In the genomic region with DNA sequence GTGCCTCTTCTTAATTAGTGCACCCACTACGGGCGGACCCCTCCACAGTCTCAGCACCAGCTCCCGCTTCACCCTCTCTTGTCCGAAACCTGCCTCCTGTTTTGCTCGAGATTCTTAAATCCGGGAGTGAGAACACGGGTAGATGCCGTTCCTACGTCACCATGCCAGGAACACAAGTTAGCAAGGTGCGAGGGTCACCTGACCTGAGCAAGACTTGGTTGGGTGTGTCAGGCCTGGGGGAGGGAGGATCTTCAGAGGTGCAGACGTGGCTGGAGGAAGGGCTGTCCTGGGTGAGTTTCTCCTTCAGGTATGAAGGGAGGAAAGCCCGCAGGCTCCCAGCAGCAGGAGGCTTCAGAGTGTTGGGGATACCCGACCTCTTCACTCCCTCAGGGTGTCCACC, we compare ENCODE assay signal across 8 mouse cellular contexts. TPM values are rescaled to one million over a fixed set of nuclear protein-coding genes. Genes with fewer than 3 reads are reported as not detected.
DNase-seq lines count a peak whose midpoint lies in the region; ATAC-seq lines count a peak whose summit lies in the region.

Gene Src, plus strand, starts transcription at position 239 of the 400 bp plus-strand sequence.

- 0 out of 2 replicates have a peak within 1 kb of the TSS, but pooled peaks have one; percentile 21 for H3K4me2 ChIP-seq in heart, embryonic 12.5 days
- H3K4me2 ChIP-seq in limb, embryonic 15.5 days = no peak within 1 kb of the TSS

- H3K27ac ChIP-seq in heart, embryonic 12.5 days (ENCODE audit: poor library complexity, severe bottlenecking) = no peak within 1 kb of the TSS
- H3K27ac ChIP-seq in hindbrain, embryonic 10.5 days = peak within 1 kb of the TSS; percentile 79
- H3K27ac ChIP-seq in limb, embryonic 15.5 days = no peak within 1 kb of the TSS

- peaks cover 5% of the 10 kb centered on the region; the same call in 1 of the 2 replicates for H3K27me3 ChIP-seq in heart, embryonic 12.5 days (replicated peaks)
- H3K27me3 ChIP-seq in hindbrain, embryonic 10.5 days (ENCODE audit: insufficient read depth, poor library complexity, severe bottlenecking) = peaks cover 28% of the 10 kb centered on the region; the same call in 1 of the 2 replicates
- H3K27me3 ChIP-seq in limb, embryonic 15.5 days = no peaks in the 10 kb centered on the region

- no peak within 1 kb of the TSS for H3K4me3 ChIP-seq in heart, embryonic 12.5 days
- H3K4me3 ChIP-seq in hindbrain, embryonic 10.5 days = 0 out of 2 replicates have a peak within 1 kb of the TSS, but pooled peaks have one; percentile 12
- no peak within 1 kb of the TSS for H3K4me3 ChIP-seq in limb, embryonic 15.5 days

- no peak within 1 kb of the TSS for H3K9ac ChIP-seq in heart, embryonic 12.5 days
- H3K9ac ChIP-seq in limb, embryonic 15.5 days = no peak within 1 kb of the TSS

- no peaks in the 10 kb centered on the region for H3K36me3 ChIP-seq in heart, embryonic 12.5 days
- H3K36me3 ChIP-seq in hindbrain, embryonic 10.5 days = no peaks in the 10 kb centered on the region
- H3K36me3 ChIP-seq in limb, embryonic 15.5 days = no peaks in the 10 kb centered on the region

- DNase-seq in heart, adult 9 months (ENCODE audit: low spot score in 2 of 2) = no peak
- peak; percentile 96 for DNase-seq in ZHBTc4 (ENCODE audit: low read depth, low spot score)
- DNase-seq in hindbrain, embryonic 10.5 days (ENCODE audit: low spot score) = peak; percentile 19
- no peak for DNase-seq in right cerebral cortex, postnatal 14 days
- no peak for DNase-seq in kidney, adult 8-10 months
- DNase-seq in thymus, postnatal 0 days (ENCODE audit: low spot score) = no peak

- no peaks in the 10 kb centered on the region for H3K9me3 ChIP-seq in heart, embryonic 12.5 days (replicated peaks)
- no peaks in the 10 kb centered on the region for H3K9me3 ChIP-seq in hindbrain, embryonic 10.5 days
- H3K9me3 ChIP-seq in limb, embryonic 15.5 days = no peaks in the 10 kb centered on the region

- H3K4me1 ChIP-seq in heart, embryonic 12.5 days (replicated peaks) = peaks cover 29% of the 10 kb centered on the region
- H3K4me1 ChIP-seq in hindbrain, embryonic 10.5 days (replicated peaks) = peaks cover 53% of the 10 kb centered on the region
- H3K4me1 ChIP-seq in limb, embryonic 15.5 days = peaks cover 22% of the 10 kb centered on the region

- WGBS in heart, embryonic 12.5 days = 24% methylated on average over 13 of the region's 13 CpGs
- WGBS in hindbrain, embryonic 10.5 days = 21% methylated on average over 13 of the region's 13 CpGs
- WGBS in limb, embryonic 15.5 days = 24% methylated on average over 13 of the region's 13 CpGs

- ATAC-seq in heart, embryonic 12.5 days (ENCODE audit: insufficient number of reproducible peaks, low FRiP score) = no peak
- no peak for ATAC-seq in limb, embryonic 15.5 days (ENCODE audit: insufficient number of reproducible peaks, low FRiP score, low TSS enrichment, low read depth)

RNA-seq across cellular contexts. Expression of gene Src, which starts in this region (rescaled TPM):
- 10.9 and 13.4 TPM in 2 replicates for polyA plus RNA-seq in heart, embryonic 12.5 days (2016; fragmentation: Nextera tagmentation; extraction: Ambion mirVana)
- polyA plus RNA-seq in hindbrain, embryonic 10.5 days (2016; fragmentation: Nextera tagmentation; extraction: Ambion mirVana) = 20.8 and 29.3 TPM in 2 replicates
- 14.8 and 18.5 TPM in 2 replicates for polyA plus RNA-seq in limb, embryonic 15.5 days (2015; fragmentation: Nextera tagmentation; extraction: Ambion mirVana)
- polyA plus RNA-seq in thymus, postnatal 0 days (2015; fragmentation: Nextera tagmentation; extraction: Ambion mirVana) = 5.3 and 5.9 TPM in 2 replicates

Comparison
In these comparisons a context has a peak if more than half of its experiments do, and no peak if none do; other contexts are left out.
1. DNase-seq: peak in ZHBTc4 (single experiment) and hindbrain, embryonic 10.5 days (single experiment); none in heart, adult 9 months (0 of 2), right cerebral cortex, postnatal 14 days (single experiment), kidney, adult 8-10 months (0 of 2) and thymus, postnatal 0 days (single experiment).